Mouse (Mus musculus): ENCODE data around the gene B4galnt4. TPM values are rescaled to one million over a fixed set of nuclear protein-coding genes. Genes with fewer than 3 reads are reported as not detected.

Gene B4galnt4
- polyA plus RNA-seq, 1 experiment, result 0.46 TPM

DNA sequence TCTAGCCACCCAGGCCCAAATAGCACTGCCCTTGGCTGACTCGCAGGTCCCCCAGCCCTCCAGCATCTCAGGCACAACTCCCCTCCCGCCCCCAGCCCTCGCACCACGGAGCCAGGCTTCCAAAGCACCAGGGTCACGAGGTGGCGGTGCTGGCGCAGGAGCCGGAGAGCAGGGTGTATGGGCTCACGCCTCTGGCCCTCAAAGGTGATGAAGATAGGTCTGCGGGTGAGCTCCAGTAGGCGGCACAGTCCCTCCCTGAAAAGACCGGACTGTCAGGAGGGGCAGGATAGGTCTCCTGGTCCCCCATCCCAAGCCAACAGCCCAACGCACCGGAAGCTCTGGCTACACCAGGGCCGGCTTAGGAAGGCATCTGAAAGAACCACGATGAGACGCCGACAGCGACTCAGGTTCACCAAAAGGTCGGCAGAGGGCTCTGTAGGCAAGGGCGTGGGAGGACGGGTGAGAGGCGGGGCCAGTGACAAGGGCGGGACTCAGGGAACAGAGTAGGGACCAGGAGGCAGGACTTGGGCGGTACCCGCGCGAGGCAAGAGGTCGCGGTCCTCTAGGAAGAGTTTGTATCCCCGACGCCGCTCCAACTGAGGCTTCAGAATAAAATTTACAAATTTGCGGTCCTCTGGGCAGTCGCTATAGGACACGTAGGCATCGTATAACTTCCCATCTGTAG, 31.3 kb downstream of the B4galnt4 start:
- TF ChIP-seq MAX (IDR thresholded peaks at IDR 0.05; ENCODE audit: low read depth) (no peak), MYOD1 (IDR thresholded peaks at IDR 0.05; ENCODE audit: control insufficient read depth in 1 of 3, insufficient read length in 2 of 3, low read depth in 2 of 3) (no peak), MYOG (IDR thresholded peaks at IDR 0.05; ENCODE audit: control insufficient read depth in 1 of 3, insufficient read depth in 1 of 3, insufficient read length in 2 of 3, low read depth in 2 of 3) (peak in 1 of 3 experiments; percentile 3), POLR2A (IDR thresholded peaks at IDR 0.05; ENCODE audit: insufficient read length, low read depth) (peak; percentile 27)
- no peak overlapping the region for H3ac ChIP-seq (ENCODE audit: control insufficient read depth, insufficient read length)
- no peak overlapping the region for H3K4me3 ChIP-seq
- H3K36me3 ChIP-seq (ENCODE audit: control insufficient read depth, insufficient read depth), result no peaks in the 10 kb centered on the region
- H3K79me2 ChIP-seq (ENCODE audit: control insufficient read depth, insufficient read depth), result no peaks in the 10 kb centered on the region
- peak overlapping the region; percentile 69 for H3K4me2 ChIP-seq (ENCODE audit: low read depth)
- no peaks in the 10 kb centered on the region for H3K27me3 ChIP-seq (ENCODE audit: control insufficient read depth, insufficient read depth, insufficient read length)

DNA sequence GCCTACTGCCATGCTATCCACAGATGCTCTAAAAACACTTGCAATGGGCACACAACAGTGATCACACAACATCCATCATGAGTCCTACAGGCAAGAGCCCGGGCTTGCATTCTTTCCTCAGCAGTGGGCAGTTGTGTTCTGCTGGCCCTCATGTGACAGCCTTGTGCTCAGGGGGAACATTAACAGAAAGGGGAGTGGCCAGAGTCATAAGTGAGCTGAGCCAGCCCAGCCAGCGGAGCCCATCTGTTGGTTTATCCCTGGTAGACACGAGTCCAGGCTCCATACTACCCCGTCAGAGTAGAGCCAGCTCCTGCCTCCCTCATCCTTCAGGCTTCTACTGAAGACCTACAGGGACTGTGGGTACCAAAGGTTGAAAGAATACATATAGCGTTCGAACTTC, 33.0 kb downstream of the B4galnt4 start:
- Histone ChIP-seq H3K4me2 (ENCODE audit: low read depth) (no peak overlapping the region), H3K79me2 (ENCODE audit: control insufficient read depth, insufficient read depth) (no peaks in the 10 kb centered on the region), H3ac (ENCODE audit: control insufficient read depth, insufficient read length) (no peak overlapping the region), H3K27me3 (ENCODE audit: control insufficient read depth, insufficient read depth, insufficient read length) (no peaks in the 10 kb centered on the region), H3K4me3 (no peak overlapping the region), H3K36me3 (ENCODE audit: control insufficient read depth, insufficient read depth) (no peaks in the 10 kb centered on the region)
- no peak for TF ChIP-seq MAX (IDR thresholded peaks at IDR 0.05; ENCODE audit: low read depth)
- TF ChIP-seq POLR2AphosphoS2 (IDR thresholded peaks at IDR 0.05; ENCODE audit: insufficient read length, low read depth), result no peak
- no peak for TF ChIP-seq MYOD1 (IDR thresholded peaks at IDR 0.05; ENCODE audit: control insufficient read depth in 1 of 3, insufficient read length in 2 of 3, low read depth in 2 of 3)
- no peak for TF ChIP-seq REST (IDR thresholded peaks at IDR 0.05; ENCODE audit: insufficient read depth, insufficient read length)
- TF ChIP-seq SRF (IDR thresholded peaks at IDR 0.05; ENCODE audit: control insufficient read depth, insufficient read length, low read depth), result no peak
- no peak for TF ChIP-seq POLR2A (IDR thresholded peaks at IDR 0.05; ENCODE audit: insufficient read length, low read depth)

DNA sequence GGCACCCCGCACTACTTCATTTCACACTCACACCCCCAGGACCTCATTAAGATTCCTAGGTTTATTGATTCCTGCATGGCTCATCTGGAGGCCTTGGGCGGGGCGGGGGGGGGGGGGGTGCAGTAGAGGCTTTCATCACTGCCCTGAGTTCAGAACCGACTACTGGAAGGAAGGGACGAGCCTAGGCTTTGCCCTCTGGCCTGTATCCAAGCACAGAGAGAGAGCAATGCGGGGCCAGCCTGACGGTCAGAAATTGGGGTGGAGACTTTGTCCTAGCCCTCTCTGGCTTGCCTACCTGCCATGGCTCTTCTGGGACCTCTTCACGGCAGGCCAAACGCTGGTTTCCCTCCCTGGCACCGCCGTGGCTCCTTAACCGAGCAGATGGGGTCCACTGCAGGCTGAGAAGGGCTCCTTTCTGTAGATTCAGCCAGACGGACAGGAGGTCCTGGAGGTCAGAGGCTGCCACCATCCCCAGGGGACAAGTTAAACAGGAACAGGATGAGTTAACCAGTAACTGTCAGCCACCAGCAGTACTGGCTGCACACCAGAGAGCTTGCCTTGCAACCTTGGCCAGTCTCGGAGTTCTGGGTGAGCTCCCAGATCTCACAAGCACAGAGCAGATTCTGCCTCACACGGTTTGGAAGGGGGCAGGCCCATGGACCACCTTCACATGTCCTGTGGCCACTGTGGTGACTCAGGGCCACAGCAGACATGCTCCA, 33.7 kb downstream of the B4galnt4 start:
- Histone ChIP-seq H3K36me3 (ENCODE audit: control insufficient read depth, insufficient read depth) (no peaks in the 10 kb centered on the region), H3K27me3 (ENCODE audit: control insufficient read depth, insufficient read depth, insufficient read length) (peaks cover 2% of the 10 kb centered on the region), H3K79me2 (ENCODE audit: control insufficient read depth, insufficient read depth) (no peaks in the 10 kb centered on the region), H3ac (ENCODE audit: control insufficient read depth, insufficient read length) (no peak overlapping the region), H3K4me2 (ENCODE audit: low read depth) (no peak overlapping the region), H3K4me3 (no peak overlapping the region)
- TF ChIP-seq USF1 (IDR thresholded peaks at IDR 0.05; ENCODE audit: low read depth), result no peak

DNA sequence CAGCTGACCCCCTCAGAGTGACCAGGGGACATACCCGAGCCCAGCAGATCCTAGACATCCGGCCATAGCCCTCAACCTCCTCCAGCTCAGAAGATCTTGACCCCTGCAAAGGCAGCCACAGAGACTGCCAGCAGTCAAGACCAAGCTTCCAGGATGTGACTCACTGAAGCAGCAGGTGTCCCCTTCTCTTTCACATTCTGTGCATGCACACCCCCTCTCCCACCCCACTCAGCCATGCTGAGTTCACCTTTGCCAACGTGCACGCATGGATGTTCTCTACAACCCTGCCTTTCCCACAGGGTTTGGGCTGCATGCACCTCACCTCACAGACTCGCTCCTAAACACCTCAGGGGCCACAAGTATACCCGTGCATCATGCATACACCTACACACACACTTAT, 35.1 kb downstream of the B4galnt4 start:
- Histone ChIP-seq H3ac (ENCODE audit: control insufficient read depth, insufficient read length) (no peak overlapping the region), H3K27me3 (ENCODE audit: control insufficient read depth, insufficient read depth, insufficient read length) (peaks cover 13% of the 10 kb centered on the region), H3K4me3 (no peak overlapping the region), H3K79me2 (ENCODE audit: control insufficient read depth, insufficient read depth) (no peaks in the 10 kb centered on the region), H3K4me2 (ENCODE audit: low read depth) (peak overlapping the region; percentile 49), H3K36me3 (ENCODE audit: control insufficient read depth, insufficient read depth) (no peaks in the 10 kb centered on the region)
- peak in 1 of 3 experiments; percentile 17 for TF ChIP-seq MYOG (IDR thresholded peaks at IDR 0.05; ENCODE audit: control insufficient read depth in 1 of 3, insufficient read depth in 1 of 3, insufficient read length in 2 of 3, low read depth in 2 of 3)
- TF ChIP-seq MAX (IDR thresholded peaks at IDR 0.05; ENCODE audit: low read depth), result no peak
- TF ChIP-seq E2F4 (IDR thresholded peaks at IDR 0.05; ENCODE audit: insufficient read depth), result no peak
- no peak for TF ChIP-seq SRF (IDR thresholded peaks at IDR 0.05; ENCODE audit: control insufficient read depth, insufficient read length, low read depth)
- no peak for TF ChIP-seq TCF3 (IDR thresholded peaks at IDR 0.05; ENCODE audit: insufficient read length, low read depth)
- no peak for TF ChIP-seq TCF12 (IDR thresholded peaks at IDR 0.05; ENCODE audit: insufficient read depth, poor library complexity, severe bottlenecking)
- no peak for TF ChIP-seq POLR2AphosphoS2 (IDR thresholded peaks at IDR 0.05; ENCODE audit: insufficient read length, low read depth)
- no peak for TF ChIP-seq CEBPB (IDR thresholded peaks at IDR 0.05; ENCODE audit: insufficient read depth, poor library complexity, severe bottlenecking)
- TF ChIP-seq USF1 (IDR thresholded peaks at IDR 0.05; ENCODE audit: low read depth), result no peak
- TF ChIP-seq REST (IDR thresholded peaks at IDR 0.05; ENCODE audit: insufficient read depth, insufficient read length), result no peak
- TF ChIP-seq MYOD1 (IDR thresholded peaks at IDR 0.05; ENCODE audit: control insufficient read depth in 1 of 3, insufficient read length in 2 of 3, low read depth in 2 of 3), result peak in 2 of 3 experiments; percentile 25 to 79

DNA sequence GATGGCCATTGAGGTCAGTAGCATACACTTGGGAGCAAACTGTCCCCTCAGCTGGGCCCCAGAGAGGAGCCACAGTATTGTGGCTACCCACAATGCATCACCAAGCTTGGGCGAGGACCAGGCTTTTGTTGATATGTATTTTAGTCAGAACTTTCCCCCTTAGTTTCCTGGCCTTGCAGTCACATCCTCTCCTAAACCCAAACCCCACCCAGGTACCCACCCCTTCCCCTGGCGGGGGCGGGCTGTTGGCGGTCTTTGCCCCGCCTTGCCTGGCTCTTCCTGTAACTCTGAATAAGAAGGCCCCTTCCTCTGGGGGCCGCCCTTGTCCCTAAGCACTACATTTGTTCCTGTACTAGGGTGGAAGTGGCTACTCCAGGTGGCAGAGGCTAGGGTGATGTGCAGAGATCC, 35.7 kb downstream of the B4galnt4 start:
- H3ac ChIP-seq (ENCODE audit: control insufficient read depth, insufficient read length), result no peak overlapping the region
- TF ChIP-seq SRF (IDR thresholded peaks at IDR 0.05; ENCODE audit: control insufficient read depth, insufficient read length, low read depth), result no peak
- no peak for TF ChIP-seq MAX (IDR thresholded peaks at IDR 0.05; ENCODE audit: low read depth)
- TF ChIP-seq TCF3 (IDR thresholded peaks at IDR 0.05; ENCODE audit: insufficient read length, low read depth), result no peak
- TF ChIP-seq MYOG (IDR thresholded peaks at IDR 0.05; ENCODE audit: control insufficient read depth in 1 of 3, insufficient read depth in 1 of 3, insufficient read length in 2 of 3, low read depth in 2 of 3), result no peak
- TF ChIP-seq USF1 (IDR thresholded peaks at IDR 0.05; ENCODE audit: low read depth), result no peak
- TF ChIP-seq TCF12 (IDR thresholded peaks at IDR 0.05; ENCODE audit: insufficient read depth, poor library complexity, severe bottlenecking), result no peak
- TF ChIP-seq CEBPB (IDR thresholded peaks at IDR 0.05; ENCODE audit: insufficient read depth, poor library complexity, severe bottlenecking), result no peak
- TF ChIP-seq REST (IDR thresholded peaks at IDR 0.05; ENCODE audit: insufficient read depth, insufficient read length), result no peak
- no peak for TF ChIP-seq POLR2A (IDR thresholded peaks at IDR 0.05; ENCODE audit: insufficient read length, low read depth)
- no peak for TF ChIP-seq MYOD1 (IDR thresholded peaks at IDR 0.05; ENCODE audit: control insufficient read depth in 1 of 3, insufficient read length in 2 of 3, low read depth in 2 of 3)
- TF ChIP-seq E2F4 (IDR thresholded peaks at IDR 0.05; ENCODE audit: insufficient read depth), result no peak
- no peak for TF ChIP-seq POLR2AphosphoS2 (IDR thresholded peaks at IDR 0.05; ENCODE audit: insufficient read length, low read depth)
- H3K79me2 ChIP-seq (ENCODE audit: control insufficient read depth, insufficient read depth), result no peaks in the 10 kb centered on the region
- peak overlapping the region; percentile 49 for H3K4me2 ChIP-seq (ENCODE audit: low read depth)
- no peak overlapping the region for H3K4me3 ChIP-seq
- H3K36me3 ChIP-seq (ENCODE audit: control insufficient read depth, insufficient read depth), result no peaks in the 10 kb centered on the region
- peaks cover 13% of the 10 kb centered on the region for H3K27me3 ChIP-seq (ENCODE audit: control insufficient read depth, insufficient read depth, insufficient read length)
